Mouse (Mus musculus) intestine, embryonic 15.5 days (tissue): ENCODE data around the gene Acsbg1. TPM values are rescaled to one million over a fixed set of nuclear protein-coding genes. Genes with fewer than 3 reads are reported as not detected.

ENCODE experiments used
- ATAC-seq: fragments of 200-750 bp; cut with Nextera tagmentation; 2 replicates; pipeline ENCODE4 v1.8.0; 2017; ENCODE audit warnings: moderate TSS enrichment, moderate library complexity
- H3K27ac ChIP-seq: fragments of 300-500 bp; sonication (generic); 2 replicates; pipeline ENCODE4 v1.5.1; 2015; ENCODE audit warnings: mild to moderate bottlenecking, inconsistent platforms
- H3K27me3 ChIP-seq: fragments of 300-500 bp; sonication (generic); replicated peaks from 2 replicates; pipeline ENCODE4 v1.6.1; 2015; ENCODE audit warnings: inconsistent platforms
- H3K36me3 ChIP-seq: fragments of 300-500 bp; sonication (generic); 2 replicates; pipeline ENCODE4 v1.6.1; 2015; ENCODE audit warnings: inconsistent platforms
- H3K4me1 ChIP-seq: fragments of 300-500 bp; sonication (generic); replicated peaks from 2 replicates; pipeline ENCODE4 v1.6.1; 2015; ENCODE audit warnings: inconsistent platforms
- H3K4me2 ChIP-seq: fragments of 300-500 bp; sonication (generic); replicated peaks from 2 replicates; pipeline ENCODE4 v1.6.1; 2015; ENCODE audit warnings: mild to moderate bottlenecking, inconsistent platforms
- H3K4me3 ChIP-seq: fragments of 300-500 bp; sonication (generic); replicated peaks from 2 replicates; pipeline ENCODE4 v1.5.1; 2015; ENCODE audit warnings: inconsistent platforms
- H3K9ac ChIP-seq: fragments of 300-500 bp; sonication (generic); 2 replicates; pipeline ENCODE4 v1.6.1; 2015; ENCODE audit warnings: inconsistent platforms
- H3K9me3 ChIP-seq: fragments of 300-500 bp; sonication (generic); 2 replicates; pipeline ENCODE4 v1.6.1; 2016; ENCODE audit warnings: inconsistent platforms
- WGBS: fragments of 180-500 bp; shearing (Covaris S2); methylation state at CpG from one replicate; pipeline ENCODE4 v1.1.7; 2015; 5-methylcytosine and 5-hydroxymethylcytosine counted together
- polyA plus RNA-seq: library from polyadenylated mRNA; unstranded; fragments of >200 nt; fragmentation: Nextera tagmentation; extraction: Ambion mirVana; gene quantifications from 2 replicates; pipeline ENCODE4 v1.2.1, GENCODE M21; 2015

Acsbg1 gene
- 0.16 and 0.52 TPM in 2 replicates for polyA plus RNA-seq

- Histone ChIP-seq H3K9me3 (no peaks in the 10 kb centered on the region), H3K4me3 (no peak within 1 kb of the TSS), H3K27ac (no peak within 1 kb of the TSS), H3K9ac (no peak within 1 kb of the TSS), H3K27me3 (no peaks in the 10 kb centered on the region), H3K4me1 (peaks cover 3% of the 10 kb centered on the region; the same call in 1 of the 2 replicates), H3K36me3 (no peaks in the 10 kb centered on the region), H3K4me2 (peak within 1 kb of the TSS; percentile 14; the same call in 1 of the 2 replicates)
- no peak for ATAC-seq
- whole genome bisulfite sequencing: 25% methylated on average over 10 of the region's 10 CpGs
Measured at GRCm38 (mm10) chr9:54661605-54662377, at the start of gene Acsbg1. TSS of gene Acsbg1 (minus strand) at chr9:54661870.

DNA sequence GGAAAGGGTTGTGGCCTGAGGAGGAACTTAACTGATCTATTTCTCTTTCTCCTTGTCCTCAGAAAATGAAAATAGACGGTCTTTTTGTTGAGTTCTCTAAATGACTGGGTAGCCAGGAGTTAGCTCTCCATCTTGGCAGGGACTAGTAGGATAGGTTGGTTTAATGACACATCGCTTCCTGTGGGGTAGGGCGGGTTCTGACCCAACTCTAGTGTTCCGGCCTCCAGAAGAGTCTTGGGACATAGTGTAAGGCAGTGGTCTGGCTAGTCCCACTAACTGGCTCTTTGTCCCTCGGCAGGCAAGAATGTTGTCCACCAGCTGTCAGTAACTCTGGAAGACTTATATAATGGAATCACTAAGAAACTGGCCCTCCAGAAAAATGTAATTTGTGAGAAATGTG is 46.4 kb upstream of the Acsbg1 start:
- Histone ChIP-seq H3K27me3 (no peaks in the 10 kb centered on the region), H3K36me3 (0 out of 2 replicates have a peak, but pooled peaks cover 1% of the 10 kb centered on the region), H3K9ac (no peak overlapping the region), H3K4me3 (no peak overlapping the region), H3K27ac (no peak overlapping the region), H3K4me2 (no peak overlapping the region), H3K9me3 (no peaks in the 10 kb centered on the region), H3K4me1 (no peaks in the 10 kb centered on the region; the same call in 1 of the 2 replicates)
- no peak for ATAC-seq
- 90% methylated on average over 5 of the region's 5 CpGs for WGBS

GRCm38 (mm10) chr9:54707288-54707999 is 45.8 kb upstream of the Acsbg1 start:
- no peaks in the 10 kb centered on the region for H3K27me3 ChIP-seq
- ATAC-seq: no peak
- no peak overlapping the region for H3K9ac ChIP-seq
- H3K4me2 ChIP-seq: no peak overlapping the region
- no peak overlapping the region for H3K4me3 ChIP-seq
- WGBS: 63% methylated on average over 8 of the region's 8 CpGs
- no peaks in the 10 kb centered on the region for H3K9me3 ChIP-seq
- no peaks in the 10 kb centered on the region for H3K36me3 ChIP-seq
- no peak overlapping the region for H3K27ac ChIP-seq
- no peaks in the 10 kb centered on the region; the same call in 1 of the 2 replicates for H3K4me1 ChIP-seq

DNA sequence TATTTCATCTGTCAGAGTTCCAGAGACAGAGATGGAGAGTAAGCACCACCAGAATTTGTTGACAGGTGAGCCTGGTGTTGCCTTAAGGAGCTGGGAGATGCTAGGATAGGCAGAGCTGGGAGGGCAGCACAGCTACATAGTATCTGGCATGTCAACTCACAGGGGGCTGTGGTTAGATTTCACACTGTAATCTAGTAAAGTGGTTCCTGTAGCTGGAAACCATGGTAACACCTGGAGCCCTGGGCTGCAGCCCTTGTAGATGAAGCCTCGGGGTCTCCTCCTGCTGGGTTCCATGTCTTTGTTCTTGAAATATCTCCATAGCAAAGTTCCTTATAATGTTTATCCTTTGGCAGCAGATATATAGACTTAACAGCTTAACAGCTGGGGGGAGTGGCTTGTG is 43.9 kb upstream of the Acsbg1 start:
- ATAC-seq: no peak
- H3K27ac ChIP-seq: no peak overlapping the region
- H3K36me3 ChIP-seq: no peaks in the 10 kb centered on the region
- no peaks in the 10 kb centered on the region for H3K4me1 ChIP-seq
- no peak overlapping the region for H3K9ac ChIP-seq
- no peak overlapping the region for H3K4me3 ChIP-seq
- no peaks in the 10 kb centered on the region for H3K27me3 ChIP-seq
- H3K4me2 ChIP-seq: no peak overlapping the region
- no peaks in the 10 kb centered on the region for H3K9me3 ChIP-seq
- WGBS: 31% methylated on average over 1 of the region's 1 CpGs

DNA sequence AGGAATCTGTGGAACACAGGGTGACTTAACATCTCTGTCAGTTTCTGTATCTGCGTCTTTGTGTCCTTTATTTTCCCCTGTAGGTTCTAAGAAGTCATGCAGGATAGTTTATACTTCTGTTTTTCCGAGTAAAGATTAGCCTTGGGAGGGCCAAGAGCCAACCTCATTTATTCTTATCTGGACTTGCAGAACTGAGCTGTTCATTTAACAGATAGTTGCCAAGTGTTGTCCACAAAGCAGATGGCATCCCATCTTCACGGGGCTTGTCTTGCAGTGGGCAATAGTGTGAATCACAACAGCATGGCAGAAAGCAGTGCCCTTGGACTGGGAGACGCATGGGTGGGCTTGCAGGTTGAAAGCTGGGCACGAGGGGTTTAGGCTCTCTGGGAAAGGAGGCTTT is 42.7 kb upstream of the Acsbg1 start:
- H3K4me1 ChIP-seq: peaks cover 3% of the 10 kb centered on the region; the same call in 1 of the 2 replicates
- no peak overlapping the region for H3K9ac ChIP-seq
- H3K27me3 ChIP-seq: no peaks in the 10 kb centered on the region; the same call in 1 of the 2 replicates
- no peak overlapping the region for H3K4me2 ChIP-seq
- no peaks in the 10 kb centered on the region for H3K36me3 ChIP-seq
- 67% methylated on average over 5 of the region's 5 CpGs for WGBS
- H3K9me3 ChIP-seq: no peaks in the 10 kb centered on the region
- H3K27ac ChIP-seq: no peak overlapping the region
- no peak for ATAC-seq
- no peak overlapping the region for H3K4me3 ChIP-seq

GRCm38 (mm10) chr9:54702581-54702980 is 40.9 kb upstream of the Acsbg1 start:
- Histone ChIP-seq H3K4me3 (no peak overlapping the region), H3K4me2 (no peak overlapping the region), H3K9ac (no peak overlapping the region), H3K27me3 (peaks cover 7% of the 10 kb centered on the region), H3K36me3 (no peaks in the 10 kb centered on the region), H3K9me3 (no peaks in the 10 kb centered on the region), H3K27ac (no peak overlapping the region), H3K4me1 (peaks cover 3% of the 10 kb centered on the region)
- 86% methylated on average over 2 of the region's 2 CpGs for WGBS
- no peak for ATAC-seq

DNA sequence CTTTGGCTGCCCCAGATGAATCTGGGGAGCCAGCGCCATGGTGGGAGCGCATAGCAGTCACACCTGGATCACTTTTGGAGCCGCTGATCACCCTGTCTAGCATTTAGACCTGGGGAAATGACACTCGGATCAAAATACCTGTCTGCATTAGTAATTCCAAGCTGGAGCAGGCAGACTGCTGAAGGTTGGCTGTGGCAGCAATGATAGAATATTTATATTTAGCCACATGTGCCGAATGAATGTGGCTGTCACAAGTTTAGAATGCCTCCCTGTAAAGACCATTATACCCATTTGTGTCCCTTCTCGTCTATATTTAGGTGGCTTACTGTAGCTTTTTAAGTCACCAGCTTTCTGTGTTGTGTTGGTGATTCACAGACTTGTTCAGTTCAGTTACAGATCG is 39.1 kb upstream of the Acsbg1 start:
- H3K4me3 ChIP-seq: no peak overlapping the region
- ATAC-seq: no peak
- no peak overlapping the region for H3K9ac ChIP-seq
- no peaks in the 10 kb centered on the region for H3K9me3 ChIP-seq
- peaks cover 3% of the 10 kb centered on the region for H3K4me1 ChIP-seq
- peaks cover 7% of the 10 kb centered on the region for H3K27me3 ChIP-seq
- peak overlapping the region; percentile 97; the same call in 1 of the 2 replicates for H3K4me2 ChIP-seq
- 83% methylated on average over 7 of the region's 7 CpGs for WGBS
- H3K36me3 ChIP-seq: no peaks in the 10 kb centered on the region
- no peak overlapping the region for H3K27ac ChIP-seq

DNA sequence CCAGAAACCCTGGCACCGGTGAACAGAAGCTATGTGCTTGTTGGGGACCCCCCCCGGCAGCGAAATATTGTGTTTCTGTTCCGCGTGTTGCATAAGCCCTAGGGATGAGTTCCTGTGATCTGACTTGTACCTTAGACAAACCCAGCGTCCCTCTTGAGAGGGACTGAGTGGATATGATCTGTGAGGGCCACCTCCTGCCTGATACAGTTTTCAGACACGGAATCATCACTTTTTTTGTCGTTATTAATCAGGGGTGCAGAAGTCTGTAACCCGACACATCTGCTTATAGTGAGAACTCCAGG is 38.5 kb upstream of the Acsbg1 start:
- no peaks in the 10 kb centered on the region for H3K9me3 ChIP-seq
- H3K4me3 ChIP-seq: peak overlapping the region; percentile 75
- ATAC-seq: no peak
- H3K4me2 ChIP-seq: peak overlapping the region; percentile 97
- H3K4me1 ChIP-seq: peaks cover 3% of the 10 kb centered on the region
- peak overlapping the region; percentile 69 for H3K9ac ChIP-seq
- no peaks in the 10 kb centered on the region for H3K36me3 ChIP-seq
- H3K27me3 ChIP-seq: peaks cover 7% of the 10 kb centered on the region
- H3K27ac ChIP-seq: no peak overlapping the region
- 19% methylated on average over 9 of the region's 9 CpGs for WGBS

DNA sequence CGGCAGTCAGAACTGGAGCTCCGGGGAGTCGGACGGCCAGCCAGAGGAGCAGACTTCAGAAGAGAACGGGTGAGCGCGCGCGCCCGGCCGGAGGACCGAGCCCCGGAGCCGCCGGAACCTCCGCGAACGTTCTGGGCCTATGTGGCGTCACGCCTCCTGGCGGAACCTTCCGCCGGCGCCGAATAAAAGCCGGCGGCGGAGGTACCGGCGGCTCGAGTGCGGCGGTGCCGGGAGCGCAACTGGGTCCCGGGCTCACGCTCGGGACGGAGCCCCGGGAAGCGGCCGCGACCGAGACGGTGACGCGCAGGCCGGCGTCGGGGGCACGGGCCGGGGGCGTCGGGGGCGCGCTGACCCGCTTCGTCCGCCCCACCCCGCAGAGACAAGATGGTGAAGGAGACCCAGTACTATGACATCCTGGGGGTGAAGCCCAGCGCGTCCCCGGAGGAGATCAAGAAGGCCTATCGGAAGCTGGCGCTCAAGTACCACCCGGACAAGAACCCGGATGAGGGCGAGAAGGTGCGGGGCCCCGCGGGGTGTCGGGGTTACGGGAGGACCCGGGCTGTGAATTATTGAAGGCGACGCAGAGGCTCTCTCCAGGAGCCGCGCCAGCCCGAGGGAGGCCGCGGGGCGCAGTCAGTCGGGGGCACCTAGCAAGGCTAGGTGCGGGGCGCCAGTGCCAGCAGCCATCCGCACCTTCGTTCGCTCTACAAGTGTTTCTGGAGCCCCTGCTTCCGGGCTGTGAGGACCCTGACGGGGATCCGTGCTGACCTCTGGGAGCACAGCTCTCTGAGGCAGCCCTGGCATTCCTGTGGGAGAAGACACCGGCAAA is 37.9 kb upstream of the Acsbg1 start:
- Histone ChIP-seq H3K27ac (0 out of 2 replicates have a peak overlapping the region, but pooled peaks have one; percentile 27), H3K9ac (peak overlapping the region; percentile 69), H3K4me3 (peak overlapping the region; percentile 75), H3K36me3 (no peaks in the 10 kb centered on the region), H3K4me1 (peaks cover 3% of the 10 kb centered on the region), H3K4me2 (peak overlapping the region; percentile 97), H3K9me3 (no peaks in the 10 kb centered on the region), H3K27me3 (peaks cover 7% of the 10 kb centered on the region)
- WGBS: under 1% methylated on average over 84 of the region's 92 CpGs
- ATAC-seq: peak; percentile 78

DNA sequence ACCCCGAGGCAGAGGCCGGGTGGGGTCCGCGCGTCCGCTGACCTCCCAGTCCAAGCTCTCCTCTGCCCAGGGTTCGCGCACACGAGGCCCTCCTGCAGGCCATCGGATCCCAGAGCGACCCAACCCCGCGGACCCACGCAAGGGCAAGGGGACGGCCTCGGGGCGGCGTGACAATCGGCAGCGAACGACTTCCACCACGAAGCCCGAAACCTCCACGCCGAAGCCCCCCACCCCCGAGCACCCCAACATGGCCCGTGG is 37.3 kb upstream of the Acsbg1 start:
- no peaks in the 10 kb centered on the region for H3K9me3 ChIP-seq
- H3K27ac ChIP-seq: 0 out of 2 replicates have a peak overlapping the region, but pooled peaks have one; percentile 27
- peak; percentile 62 for ATAC-seq
- peaks cover 3% of the 10 kb centered on the region for H3K4me1 ChIP-seq
- peak overlapping the region; percentile 75 for H3K4me3 ChIP-seq
- peaks cover 7% of the 10 kb centered on the region for H3K27me3 ChIP-seq
- H3K9ac ChIP-seq: peak overlapping the region; percentile 69
- peak overlapping the region; percentile 97 for H3K4me2 ChIP-seq
- H3K36me3 ChIP-seq: no peaks in the 10 kb centered on the region
- WGBS: 3% methylated on average over 27 of the region's 27 CpGs

GRCm38 (mm10) chr9:54698318-54699086 is 36.8 kb upstream of the Acsbg1 start, which contains the start of gene Dnaja4:
TSS of gene Dnaja4 (plus strand) at chr9:54698873.
- H3K27me3 ChIP-seq: peaks cover 7% of the 10 kb centered on the region
- no peaks in the 10 kb centered on the region for H3K36me3 ChIP-seq
- peak within 1 kb of the TSS; percentile 97 for H3K4me2 ChIP-seq
- peak; percentile 55 for ATAC-seq
- 0 out of 2 replicates have a peak within 1 kb of the TSS, but pooled peaks have one; percentile 27 for H3K27ac ChIP-seq
- WGBS: 72% methylated on average over 17 of the region's 17 CpGs
- H3K4me1 ChIP-seq: peaks cover 3% of the 10 kb centered on the region
- H3K9me3 ChIP-seq: no peaks in the 10 kb centered on the region
- peak within 1 kb of the TSS; percentile 69 for H3K9ac ChIP-seq
- H3K4me3 ChIP-seq: peak within 1 kb of the TSS; percentile 75
